Mouse (Mus musculus): ENCODE data around the gene Stim1.

DNA sequence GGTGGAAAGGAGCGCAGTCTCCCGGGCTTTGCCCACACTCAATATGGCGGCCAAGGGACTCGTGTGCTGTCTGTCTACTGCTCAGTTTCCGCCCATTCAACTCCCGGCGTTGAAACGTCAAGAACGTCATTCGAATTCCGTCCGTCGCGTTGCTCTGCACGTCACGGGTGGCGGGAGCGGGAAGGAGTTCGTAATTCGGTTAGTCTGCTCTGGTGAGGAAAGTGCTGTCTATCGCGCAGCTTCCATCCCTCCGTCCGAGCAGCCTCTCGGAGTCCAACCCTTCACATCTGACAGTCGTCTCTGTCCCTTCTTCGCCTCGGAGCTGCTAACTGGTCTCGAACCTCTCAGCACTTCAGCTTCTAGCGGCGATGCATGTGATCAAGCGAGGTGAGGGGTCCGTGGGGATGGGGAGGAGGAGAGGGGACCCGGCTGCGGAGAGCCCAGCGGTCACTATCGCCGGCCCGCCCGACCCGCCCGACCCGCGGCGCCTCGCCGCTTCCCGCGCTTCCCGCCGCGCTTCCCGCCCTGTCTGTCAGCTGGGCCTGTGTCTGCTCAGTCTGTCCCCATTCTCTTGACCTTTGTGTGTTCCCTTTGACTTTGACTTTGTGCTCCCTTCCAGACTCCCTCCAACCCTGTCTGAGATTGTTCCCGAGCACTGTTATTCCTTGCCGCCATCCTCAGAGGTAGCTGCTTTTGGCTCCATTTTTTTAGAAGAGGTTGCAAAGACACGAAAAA, 174.2 kb downstream of the Stim1 start, which contains the start of gene Rrm1:
- no peak for TF ChIP-seq CTCF (IDR thresholded peaks at IDR 0.05; ENCODE audit: low read depth, low read length)
- no peak for TF ChIP-seq POLR2A (IDR thresholded peaks at IDR 0.05; ENCODE audit: extremely low read depth, insufficient read depth, low read length)
